Mouse (Mus musculus): ENCODE data around the gene Lhx4.
A peak's percentile ranks its signal among the peaks of the same experiment; 100 is the strongest.

Gene Lhx4

GRCm38 (mm10) chr1:155751484-155752255, at the start of gene Lhx4:
TSS of gene Lhx4 (minus strand) at chr1:155751684.
- no peak for DNase-seq

- DNase-seq: no peak
Observed at GRCm38 (mm10) chr1:155798000-155798399, 46.5 kb upstream of the Lhx4 start.

GRCm38 (mm10) chr1:155797425-155797824, 45.9 kb upstream of the Lhx4 start:
- no peak for DNase-seq

- no peak for DNase-seq
Observed at GRCm38 (mm10) chr1:155796757-155797405, 45.4 kb upstream of the Lhx4 start.

- no peak for DNase-seq
Observed at GRCm38 (mm10) chr1:155795791-155796233, 44.3 kb upstream of the Lhx4 start.

- no peak for DNase-seq
Observed at GRCm38 (mm10) chr1:155794855-155795254, 43.4 kb upstream of the Lhx4 start.

- DNase-seq: no peak
Observed at GRCm38 (mm10) chr1:155791919-155792318, 40.4 kb upstream of the Lhx4 start.

GRCm38 (mm10) chr1:155790111-155790974, 38.9 kb upstream of the Lhx4 start:
- no peak for DNase-seq

GRCm38 (mm10) chr1:155785886-155786285, 34.4 kb upstream of the Lhx4 start:
- no peak for DNase-seq

GRCm38 (mm10) chr1:155784343-155785205, 33.1 kb upstream of the Lhx4 start:
- DNase-seq: peak; percentile 63

- DNase-seq: no peak
Observed at GRCm38 (mm10) chr1:155782382-155782781, 30.9 kb upstream of the Lhx4 start.

- peak; percentile 68 for DNase-seq
Observed at GRCm38 (mm10) chr1:155777641-155778625, 26.4 kb upstream of the Lhx4 start.

GRCm38 (mm10) chr1:155759167-155759566, 7.7 kb upstream of the Lhx4 start:
- no peak for DNase-seq

GRCm38 (mm10) chr1:155758711-155759110, 7.2 kb upstream of the Lhx4 start:
- DNase-seq: no peak

- DNase-seq: no peak
Observed at GRCm38 (mm10) chr1:155757621-155758020, 6.1 kb upstream of the Lhx4 start.

GRCm38 (mm10) chr1:155753411-155753810, 1.9 kb upstream of the Lhx4 start:
- no peak for DNase-seq

GRCm38 (mm10) chr1:155750517-155751178, 836 bp downstream of the Lhx4 start:
- no peak for DNase-seq

GRCm38 (mm10) chr1:155747911-155748310, 3.6 kb downstream of the Lhx4 start:
- no peak for DNase-seq

GRCm38 (mm10) chr1:155747011-155747410, 4.5 kb downstream of the Lhx4 start:
- no peak for DNase-seq

Measured in kidney, adult 11 months (tissue).